Mouse (Mus musculus) cerebellum, adult 2 months (tissue): ENCODE results near the gene Gm17374.
"Not testable (repeated sequence)": the region's sequence is repeated elsewhere in the genome, so short reads cannot be mapped to it uniquely, and the experiment has no call there.

Experiments
- CTCF ChIP-seq: fragments of 200-500 bp; IDR thresholded peaks from 2 replicates; pipeline ENCODE4 v1.5.1; 2011; ENCODE audit warnings: low read depth, mild to moderate bottlenecking, control low read depth, low read length, moderate library complexity, borderline replicate concordance; ENCODE audit not compliant: insufficient read depth
- POLR2A ChIP-seq: fragments of 200-500 bp; IDR thresholded peaks from 2 replicates; pipeline ENCODE4 v1.6.1; 2011; ENCODE audit warnings: low read length, control low read depth, borderline replicate concordance; ENCODE audit not compliant: insufficient read depth

DNA sequence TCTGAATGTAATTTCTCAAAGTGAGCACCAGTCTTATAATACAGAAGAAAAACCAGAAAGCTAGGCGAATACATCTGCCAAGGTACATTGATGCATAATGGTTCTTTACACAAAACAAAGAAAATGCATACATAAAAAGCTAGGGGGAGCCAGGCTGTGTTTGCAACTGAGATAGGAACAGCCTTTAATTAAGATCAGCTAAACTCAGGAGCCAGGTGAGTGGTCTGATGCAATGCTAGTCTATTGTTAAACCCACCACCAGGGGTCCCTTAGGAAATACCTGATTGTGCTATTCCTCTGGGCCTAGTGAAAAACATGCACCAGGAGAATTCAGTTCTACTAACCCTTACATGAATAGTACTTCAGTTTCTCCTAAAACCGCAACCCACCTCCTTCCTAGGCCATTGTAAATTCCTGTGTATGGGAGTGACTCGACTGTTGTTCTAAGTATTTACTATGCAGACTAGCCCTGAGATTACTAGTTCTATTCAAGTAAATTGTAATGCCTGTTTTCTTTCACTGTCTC lies 33.9 kb downstream of the Gm17374 start:
- not testable (repeated sequence) for TF ChIP-seq POLR2A, CTCF
